Mouse (Mus musculus) lung, adult 18-20 months (tissue): ENCODE measurements around the gene Map4.

Source experiments
- DNase-seq, 2 experiments: peaks; one replicate each; pipeline ENCODE4 v3.0.0; 2022; ENCODE audit warnings: mixed read lengths in 2 of 2

Map4 gene

GRCm38 (mm10) chr9:109931257-109932171, at the start of gene Map4:
Gene Map4 (plus strand): TSS chr9:109931460.
- peak; percentile 98 for DNase-seq

GRCm38 (mm10) chr9:109886259-109886658, 45.0 kb upstream of the Map4 start:
- DNase-seq = no peak

- no peak for DNase-seq
Observed at GRCm38 (mm10) chr9:109887321-109887720, 43.9 kb upstream of the Map4 start.

- DNase-seq = no peak
Observed at GRCm38 (mm10) chr9:109891501-109891900, 39.8 kb upstream of the Map4 start.

- peak; percentile 68 to 79 for DNase-seq
Observed at GRCm38 (mm10) chr9:109892651-109893250, 38.5 kb upstream of the Map4 start.

- peak; percentile 71 to 81 for DNase-seq
Observed at GRCm38 (mm10) chr9:109894413-109895090, 36.7 kb upstream of the Map4 start.

GRCm38 (mm10) chr9:109895593-109895992, 35.7 kb upstream of the Map4 start:
- DNase-seq = peak; percentile 29 to 56

- DNase-seq = no peak
Observed at GRCm38 (mm10) chr9:109896253-109897150, 34.8 kb upstream of the Map4 start.

GRCm38 (mm10) chr9:109898027-109898426, 33.2 kb upstream of the Map4 start:
- no peak for DNase-seq

GRCm38 (mm10) chr9:109899361-109899760, 31.9 kb upstream of the Map4 start:
- no peak for DNase-seq

GRCm38 (mm10) chr9:109899774-109900173, 31.5 kb upstream of the Map4 start:
- peak; percentile 42 to 69 for DNase-seq

- DNase-seq = no peak
Observed at GRCm38 (mm10) chr9:109900604-109901003, 30.7 kb upstream of the Map4 start.

GRCm38 (mm10) chr9:109902246-109902645, 29.0 kb upstream of the Map4 start:
- no peak for DNase-seq

- DNase-seq = no peak
Observed at GRCm38 (mm10) chr9:109902740-109903139, 28.5 kb upstream of the Map4 start.

- DNase-seq = peak; percentile 55 to 73
Observed at GRCm38 (mm10) chr9:109907300-109907699, 24.0 kb upstream of the Map4 start.

GRCm38 (mm10) chr9:109907774-109908465, 23.3 kb upstream of the Map4 start:
- DNase-seq = no peak

- no peak for DNase-seq
Observed at GRCm38 (mm10) chr9:109909102-109909501, 22.2 kb upstream of the Map4 start.

- no peak for DNase-seq
Observed at GRCm38 (mm10) chr9:109909926-109910325, 21.3 kb upstream of the Map4 start.

GRCm38 (mm10) chr9:109911779-109912178, 19.5 kb upstream of the Map4 start:
- DNase-seq = peak; percentile 38 to 47

- DNase-seq = peak in 1 of 2 experiments; percentile 22
Observed at GRCm38 (mm10) chr9:109914269-109914926, 16.9 kb upstream of the Map4 start.

- DNase-seq = no peak
Observed at GRCm38 (mm10) chr9:109917931-109918330, 13.3 kb upstream of the Map4 start.
